Mouse (Mus musculus) kidney, postnatal 0 days (tissue): ENCODE results near the gene Slpi. TPM values are rescaled to one million over a fixed set of nuclear protein-coding genes. Genes with fewer than 3 reads are reported as not detected.

Experiments
- ATAC-seq: fragments of 200-750 bp; cut with Nextera tagmentation; replicated peaks from 2 replicates; pipeline ENCODE4 v1.8.0; 2017; ENCODE audit warnings: low read depth, moderate number of reproducible peaks, moderate TSS enrichment, moderate library complexity; ENCODE audit not compliant: low FRiP score
- DNase-seq: peaks from one replicate; pipeline ENCODE4 v3.0.0-alpha.2; 2016; ENCODE audit warnings: low spot score
- H3K27ac ChIP-seq: fragments of 300-500 bp; sonication (generic); 2 replicates; pipeline ENCODE4 v1.5.1; 2014; ENCODE audit warnings: mild to moderate bottlenecking
- H3K27me3 ChIP-seq: fragments of 300-500 bp; sonication (generic); 2 replicates; pipeline ENCODE4 v1.6.1; 2014; ENCODE audit warnings: low read length, mixed read lengths; ENCODE audit not compliant: insufficient read depth
- H3K36me3 ChIP-seq: fragments of 300-500 bp; sonication (generic); 2 replicates; pipeline ENCODE4 v1.6.1; 2014; ENCODE audit warnings: low read length, mixed read lengths; ENCODE audit not compliant: insufficient read depth
- H3K4me1 ChIP-seq: fragments of 300-500 bp; sonication (generic); replicated peaks from 2 replicates; pipeline ENCODE4 v1.6.1; 2014; ENCODE audit warnings: antibody characterized with exemption, low read length, mixed read lengths; ENCODE audit not compliant: insufficient read depth
- H3K4me2 ChIP-seq: fragments of 300-500 bp; sonication (generic); 2 replicates; pipeline ENCODE4 v1.6.1; 2014; ENCODE audit warnings: mild to moderate bottlenecking, low read length, moderate library complexity, mixed read lengths
- H3K4me3 ChIP-seq: fragments of 300-500 bp; sonication (generic); replicated peaks from 2 replicates; pipeline ENCODE4 v1.5.1; 2014; ENCODE audit warnings: low read depth, low read length
- H3K9ac ChIP-seq: fragments of 300-500 bp; sonication (generic); 2 replicates; pipeline ENCODE4 v1.6.1; 2014; ENCODE audit warnings: low read depth, low read length
- H3K9me3 ChIP-seq: fragments of 300-500 bp; sonication (generic); replicated peaks from 2 replicates; pipeline ENCODE4 v1.6.1; 2016; ENCODE audit warnings: low read length, inconsistent platforms, mixed read lengths
- CTCF ChIP-seq: IDR thresholded peaks from 2 replicates; pipeline ENCODE4 v1.5.1; 2016; ENCODE audit warnings: antibody characterized with exemption, low read depth, mild to moderate bottlenecking, moderate library complexity
- WGBS: fragments of 180-500 bp; shearing (Covaris S2); extraction: QIAGEN DNeasy Blood & Tissue Kit; methylation state at CpG from one replicate; pipeline ENCODE4 v1.1.7; 2014; 5-methylcytosine and 5-hydroxymethylcytosine counted together
- polyA plus RNA-seq: library from polyadenylated mRNA; unstranded; fragments of >200 nt; fragmentation: Nextera tagmentation; extraction: Ambion mirVana; gene quantifications from 2 replicates; pipeline ENCODE4 v1.2.1, GENCODE M21; 2015

The Slpi gene
- polyA plus RNA-seq, 1 experiment from 2014 or later = 9.6 TPM

DNA sequence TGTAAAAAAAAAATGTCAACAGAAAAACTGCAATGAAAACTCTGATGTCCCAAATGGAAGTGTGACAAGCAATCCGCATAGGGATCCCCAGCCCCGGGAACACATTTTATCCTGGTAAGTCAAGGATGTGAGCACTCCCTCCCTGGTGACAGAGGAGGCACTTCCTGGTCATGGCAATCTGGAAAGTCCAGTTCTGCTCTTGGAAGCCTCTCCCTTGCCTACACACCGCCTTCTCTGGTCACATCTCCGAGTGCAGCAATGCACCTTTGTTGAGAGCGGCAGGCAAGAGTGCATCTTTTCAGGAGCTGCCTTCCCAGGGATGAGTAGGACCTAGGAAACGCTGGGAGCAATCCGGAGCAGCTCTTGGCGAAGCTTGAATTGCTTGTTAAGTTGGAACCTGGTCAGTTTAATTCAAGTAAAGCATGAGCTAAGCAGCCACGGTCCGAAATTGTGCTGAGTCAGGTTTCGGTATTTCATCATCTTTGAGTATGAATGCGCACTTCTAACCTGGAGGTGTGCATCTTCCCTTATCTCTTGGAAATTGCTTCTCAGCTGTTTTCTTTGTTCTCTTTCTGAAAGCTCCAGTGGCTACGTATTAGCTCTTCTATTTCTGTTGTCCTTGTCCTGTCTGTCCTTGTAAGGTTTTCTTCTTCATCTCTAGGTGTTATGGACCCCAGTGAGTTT is 27.8 kb downstream of the Slpi start:
- WGBS = 32% methylated on average over 13 of the region's 13 CpGs
- no peak overlapping the region for H3K27ac ChIP-seq
- no peaks in the 10 kb centered on the region for H3K36me3 ChIP-seq
- no peak for ATAC-seq
- H3K4me1 ChIP-seq = no peaks in the 10 kb centered on the region
- no peak overlapping the region for H3K4me2 ChIP-seq
- no peak overlapping the region for H3K4me3 ChIP-seq
- H3K27me3 ChIP-seq = no peaks in the 10 kb centered on the region
- H3K9me3 ChIP-seq = no peaks in the 10 kb centered on the region
- no peak overlapping the region for H3K9ac ChIP-seq
- no peak for TF ChIP-seq CTCF
- DNase-seq = no peak

DNA sequence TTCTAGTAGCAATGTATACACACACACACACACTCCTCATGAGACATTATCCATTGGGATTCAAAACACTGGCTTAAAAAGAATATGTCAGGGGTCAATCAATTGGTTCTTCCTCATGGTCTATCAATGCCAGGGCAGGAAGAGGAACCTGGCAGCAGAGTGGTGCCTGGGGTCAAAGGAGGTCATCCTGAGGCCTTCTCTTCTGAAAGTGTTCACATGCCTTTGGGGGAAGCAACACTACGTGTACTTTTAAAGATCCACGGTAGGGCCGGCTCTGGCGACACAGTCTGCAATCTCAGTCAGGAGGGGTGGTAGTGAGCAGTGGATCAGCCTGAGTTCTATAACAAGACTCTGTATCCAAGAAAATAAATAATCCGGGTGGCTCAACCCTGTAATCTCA is 29.2 kb downstream of the Slpi start:
- no peaks in the 10 kb centered on the region for H3K36me3 ChIP-seq
- no peak for TF ChIP-seq CTCF
- no peaks in the 10 kb centered on the region for H3K4me1 ChIP-seq
- 81% methylated on average over 5 of the region's 5 CpGs for WGBS
- no peak overlapping the region for H3K4me3 ChIP-seq
- H3K9ac ChIP-seq = no peak overlapping the region
- no peak overlapping the region for H3K27ac ChIP-seq
- DNase-seq (no peak), ATAC-seq (no peak)
- H3K27me3 ChIP-seq = no peaks in the 10 kb centered on the region
- no peak overlapping the region for H3K4me2 ChIP-seq
- H3K9me3 ChIP-seq = no peaks in the 10 kb centered on the region

DNA sequence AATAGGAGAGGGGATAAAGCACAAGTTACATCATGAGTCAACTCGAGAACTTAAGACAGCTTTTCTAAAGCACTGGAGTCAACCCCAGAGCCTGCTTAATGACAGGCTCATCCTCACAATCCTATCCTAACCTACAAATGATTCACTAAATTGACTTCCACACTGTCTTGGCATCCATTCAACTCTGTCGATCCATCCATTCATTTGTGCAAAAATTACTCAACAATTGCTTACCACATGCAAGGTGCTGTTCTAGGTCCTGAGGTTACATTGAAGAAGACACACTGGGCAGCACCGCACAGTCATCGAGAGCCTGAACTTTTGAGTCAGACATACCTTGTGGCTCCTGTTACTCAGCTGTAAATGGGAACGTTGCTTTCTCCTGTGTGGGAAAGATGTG is 29.9 kb downstream of the Slpi start:
- H3K36me3 ChIP-seq = no peaks in the 10 kb centered on the region
- H3K4me1 ChIP-seq = no peaks in the 10 kb centered on the region
- no peak overlapping the region for H3K9ac ChIP-seq
- no peaks in the 10 kb centered on the region for H3K9me3 ChIP-seq
- no peak overlapping the region for H3K4me2 ChIP-seq
- H3K27ac ChIP-seq = no peak overlapping the region
- no peaks in the 10 kb centered on the region for H3K27me3 ChIP-seq
- H3K4me3 ChIP-seq = no peak overlapping the region
- no peak for DNase-seq
- 82% methylated on average over 5 of the region's 5 CpGs for WGBS
- no peak for ATAC-seq
- no peak for TF ChIP-seq CTCF

DNA sequence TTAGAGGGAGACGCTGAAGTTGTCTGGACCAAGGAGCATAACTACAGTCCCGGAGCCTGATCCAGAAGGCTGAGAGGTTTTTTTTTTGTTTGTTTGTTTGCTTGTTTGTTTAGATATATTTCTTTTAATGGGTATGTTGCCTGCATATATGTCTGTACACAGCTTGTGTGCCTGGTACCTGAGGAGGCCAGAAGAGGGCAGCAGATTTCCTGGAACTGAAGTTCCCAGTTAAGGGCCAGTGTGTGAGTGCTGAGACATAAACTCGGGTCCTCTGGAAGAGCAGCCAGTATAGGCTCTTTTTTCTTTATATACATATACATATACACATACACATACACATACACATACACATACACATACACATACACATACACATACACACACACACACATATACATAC is 30.5 kb downstream of the Slpi start:
- H3K36me3 ChIP-seq = no peaks in the 10 kb centered on the region
- ATAC-seq (no peak), DNase-seq (no peak)
- no peaks in the 10 kb centered on the region for H3K4me1 ChIP-seq
- TF ChIP-seq CTCF = peak; percentile 53
- no peak overlapping the region for H3K9ac ChIP-seq
- H3K27me3 ChIP-seq = no peaks in the 10 kb centered on the region
- WGBS = 91% methylated on average over 3 of the region's 3 CpGs
- H3K4me2 ChIP-seq = no peak overlapping the region
- H3K27ac ChIP-seq = no peak overlapping the region
- no peak overlapping the region for H3K4me3 ChIP-seq
- H3K9me3 ChIP-seq = no peaks in the 10 kb centered on the region

DNA sequence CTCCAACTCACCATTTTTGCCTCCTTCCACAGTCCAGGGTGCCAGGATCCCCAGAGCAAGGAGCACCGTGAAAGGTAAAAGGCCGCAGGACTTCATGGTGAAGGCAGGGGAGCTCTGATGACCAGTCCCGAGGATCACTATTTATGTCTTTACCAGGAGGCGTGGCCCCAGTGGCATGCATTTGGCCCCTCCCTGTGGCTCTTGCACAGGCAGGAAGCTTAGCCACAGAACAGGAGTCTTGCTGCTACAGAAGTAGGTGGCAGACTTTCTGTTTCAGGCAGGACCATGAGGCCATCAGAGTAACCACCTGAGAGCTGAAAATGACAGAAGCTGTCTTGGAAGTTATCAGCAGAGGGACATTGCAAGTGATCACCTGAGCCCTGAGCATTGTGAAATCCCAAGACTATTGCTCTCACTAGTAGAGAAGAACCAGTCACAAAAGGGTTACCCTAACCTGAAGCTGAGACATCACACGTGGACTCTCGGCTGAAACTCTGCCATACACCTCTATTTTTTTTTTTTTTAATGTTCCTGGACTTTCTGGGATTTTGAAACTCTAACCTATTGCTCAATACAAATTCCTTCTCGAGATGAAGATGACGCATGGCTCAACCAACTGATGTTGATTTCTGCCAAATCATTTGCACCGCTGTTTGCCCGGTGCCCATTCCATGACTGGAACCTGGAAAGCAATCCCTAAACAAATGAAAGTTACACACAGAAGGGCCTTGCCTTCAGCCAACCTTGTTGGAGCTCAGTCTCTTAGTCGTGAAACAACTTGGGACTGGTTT is 32.5 kb downstream of the Slpi start:
- Histone ChIP-seq H3K36me3 (no peaks in the 10 kb centered on the region), H3K27me3 (no peaks in the 10 kb centered on the region), H3K4me2 (no peak overlapping the region), H3K9ac (no peak overlapping the region), H3K4me1 (no peaks in the 10 kb centered on the region), H3K27ac (no peak overlapping the region), H3K9me3 (no peaks in the 10 kb centered on the region), H3K4me3 (no peak overlapping the region)
- TF ChIP-seq CTCF = no peak
- ATAC-seq (no peak), DNase-seq (no peak)
- WGBS = 71% methylated on average over 11 of the region's 11 CpGs

DNA sequence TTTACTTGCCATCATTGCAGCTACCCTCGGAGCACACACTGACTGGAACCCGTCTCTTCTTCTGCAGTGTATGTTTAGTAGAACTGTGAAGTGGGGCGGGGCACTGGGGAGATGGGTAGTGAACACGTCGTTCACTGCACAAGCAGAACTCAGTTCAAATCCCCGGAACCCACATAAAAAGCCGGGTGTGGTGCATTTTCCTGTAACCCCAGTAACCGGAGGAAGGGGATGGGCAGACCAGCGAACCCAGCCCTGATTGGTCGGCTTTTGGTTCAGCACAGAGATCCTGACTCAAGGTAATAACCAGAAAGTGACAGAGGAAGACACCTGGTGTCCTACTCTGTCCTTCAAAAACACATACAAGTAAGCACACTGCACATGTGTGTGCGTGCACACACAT is 35.5 kb downstream of the Slpi start:
- Histone ChIP-seq H3K27me3 (no peaks in the 10 kb centered on the region), H3K27ac (no peak overlapping the region), H3K36me3 (no peaks in the 10 kb centered on the region), H3K9me3 (no peaks in the 10 kb centered on the region), H3K4me1 (no peaks in the 10 kb centered on the region), H3K4me2 (no peak overlapping the region), H3K9ac (no peak overlapping the region), H3K4me3 (no peak overlapping the region)
- WGBS = 86% methylated on average over 11 of the region's 11 CpGs
- TF ChIP-seq CTCF = no peak
- ATAC-seq = no peak
- no peak for DNase-seq
